Mouse (Mus musculus) layer of hippocampus, postnatal 36 days (tissue): ENCODE measurements at regions not wholly inside any gene's neighbourhood (a gene's known extent, or its start where the extent isn't known, plus 50 kb on each side); places are given as distances from the start of the nearest gene placed in this dataset.

ENCODE experiments used
- DNase-seq, 2 experiments: peaks; one replicate each; pipeline ENCODE4 v3.0.0; 2022

DNA sequence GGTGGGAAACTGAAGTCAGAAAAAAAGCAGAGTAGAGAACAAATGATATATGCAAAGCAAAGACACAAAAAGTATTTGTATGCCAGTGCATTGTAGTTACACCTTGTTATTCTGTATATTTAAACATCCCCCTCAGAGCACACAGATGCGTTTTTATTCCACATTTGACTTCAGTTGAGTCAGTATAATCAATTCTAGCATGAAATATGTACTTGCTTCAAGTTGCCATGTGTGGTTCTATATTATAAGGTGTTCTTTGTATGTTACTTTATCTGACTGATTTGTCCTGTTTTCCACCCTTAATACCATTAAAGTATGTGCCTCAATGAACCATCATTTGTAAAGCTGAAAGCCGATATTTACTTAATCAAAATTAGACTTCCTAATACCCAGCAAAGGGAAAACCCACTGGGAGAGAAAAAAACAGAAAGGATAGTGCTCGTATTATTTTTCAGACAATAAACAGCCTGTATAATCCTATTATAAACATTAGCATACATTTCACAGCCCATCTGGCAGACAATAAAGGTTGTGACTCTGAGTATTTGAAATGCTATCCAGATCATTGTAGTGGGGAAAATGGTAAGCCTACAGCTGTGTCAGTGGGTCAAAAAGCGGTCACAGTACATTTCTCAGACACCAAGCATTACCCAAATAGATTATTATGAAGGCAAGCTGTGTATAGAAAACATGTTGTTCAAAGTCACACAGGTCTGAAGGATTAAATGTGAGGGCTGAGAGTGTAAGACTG, 189.1 kb upstream of the Bmp2 start:
- DNase-seq, result no peak

DNA sequence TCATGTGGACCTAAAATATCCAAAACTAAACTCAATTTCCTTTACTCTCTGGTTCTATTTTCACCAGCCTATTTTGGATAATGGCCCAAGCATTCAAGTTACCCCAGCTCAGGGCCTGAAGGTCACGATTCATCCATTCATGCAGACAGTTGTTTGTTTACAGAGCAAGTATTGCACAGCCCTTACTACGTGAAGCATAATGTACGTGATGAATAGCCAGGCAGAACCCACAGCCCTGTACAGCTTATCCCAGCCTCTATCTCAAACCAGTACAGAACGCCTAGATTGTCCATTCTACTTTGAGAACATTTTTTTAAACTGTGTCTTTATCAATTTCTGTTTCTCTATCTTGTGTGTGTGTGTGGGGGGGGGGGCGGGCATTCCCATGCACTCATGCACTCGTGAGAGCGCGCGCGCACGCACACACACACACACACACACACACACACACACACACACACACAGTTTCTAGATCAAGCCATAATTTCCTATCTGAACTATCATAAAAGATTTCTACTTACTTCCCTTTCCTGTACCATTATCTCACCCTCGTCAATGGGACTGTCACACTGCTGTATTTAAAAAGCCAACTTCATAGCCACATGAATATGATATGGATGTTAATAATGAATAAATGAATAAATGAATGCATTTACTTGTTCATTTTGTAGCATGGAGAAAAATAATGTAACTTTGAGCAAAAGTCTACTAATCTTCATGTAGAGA, 180.3 kb upstream of the Bmp2 start:
- no peak for DNase-seq

DNA sequence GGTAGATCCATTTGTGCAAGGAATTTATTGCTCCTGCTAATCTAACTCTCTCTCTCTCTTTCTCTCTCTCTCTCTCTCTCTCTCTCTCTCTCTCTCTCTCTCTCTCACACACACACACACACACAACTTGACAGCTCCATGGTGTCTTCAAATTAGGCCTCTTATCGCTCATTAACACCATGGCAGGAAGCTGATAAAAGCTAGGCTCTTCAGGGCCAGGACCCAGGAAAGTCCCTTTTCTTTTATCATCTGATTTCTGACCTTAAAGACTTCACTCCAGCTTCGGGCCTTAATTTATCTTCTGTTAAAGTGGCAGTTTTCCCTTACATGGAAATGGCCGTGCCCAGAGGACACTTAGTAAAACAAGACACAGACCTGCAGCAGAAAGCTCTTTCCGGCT, 178.4 kb upstream of the Bmp2 start:
- DNase-seq, result no peak

DNA sequence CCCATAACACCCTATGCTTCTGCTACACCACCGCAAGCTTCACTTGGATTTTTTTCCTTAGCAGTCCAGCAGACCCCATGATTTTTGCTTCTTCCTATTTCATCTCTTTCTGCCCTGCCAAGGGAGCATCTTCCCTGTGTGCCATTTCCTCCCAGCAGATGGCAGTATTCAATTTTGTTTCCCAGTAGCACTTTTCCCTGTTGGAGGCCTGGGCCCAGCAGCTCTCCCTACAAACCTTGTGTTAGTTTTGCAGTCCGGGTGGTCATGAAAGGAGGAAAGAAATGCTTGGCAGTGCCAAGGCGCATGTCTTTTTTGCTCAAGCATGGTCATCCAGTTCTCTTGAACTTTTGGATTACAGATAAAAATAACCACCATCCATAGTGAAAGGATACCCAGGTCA, 170.9 kb upstream of the Bmp2 start:
- peak; percentile 7 to 15 for DNase-seq

DNA sequence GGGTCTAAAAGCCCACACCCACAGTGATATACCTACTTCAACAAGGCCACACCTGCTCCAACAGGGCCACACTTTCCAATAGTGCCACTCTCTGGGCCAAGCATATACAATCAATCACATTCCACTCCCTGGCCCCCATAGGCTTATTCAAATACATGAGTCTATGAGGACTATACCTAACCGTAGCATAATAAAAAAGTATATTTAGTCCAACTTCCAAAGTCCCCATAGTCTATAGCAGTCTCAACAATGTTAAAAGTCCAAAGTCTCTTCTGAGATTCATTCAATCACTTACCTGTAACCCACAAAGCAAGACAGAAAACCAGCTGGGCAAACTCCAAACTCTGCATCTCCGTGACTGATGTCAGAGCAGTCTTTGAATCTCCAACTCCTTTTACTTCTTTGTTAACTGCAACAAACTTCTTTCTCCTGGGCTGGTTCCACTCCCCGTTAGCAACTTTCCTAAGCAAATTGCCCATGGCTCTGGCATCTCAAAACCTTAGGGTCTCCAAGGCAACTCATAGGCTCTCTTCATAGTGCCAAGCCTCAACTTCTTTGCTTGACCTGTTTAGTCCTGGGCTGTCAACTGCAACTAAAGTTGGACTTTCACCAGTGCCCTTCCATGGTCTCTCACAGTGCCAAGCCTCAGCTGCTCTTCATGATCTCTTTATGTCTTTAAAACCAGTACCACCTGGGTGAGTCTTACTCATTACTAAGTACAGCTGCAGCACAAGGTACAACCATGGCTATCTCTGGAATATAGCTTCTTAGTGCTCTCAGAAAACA, 168.6 kb upstream of the Bmp2 start:
- no peak for DNase-seq

DNA sequence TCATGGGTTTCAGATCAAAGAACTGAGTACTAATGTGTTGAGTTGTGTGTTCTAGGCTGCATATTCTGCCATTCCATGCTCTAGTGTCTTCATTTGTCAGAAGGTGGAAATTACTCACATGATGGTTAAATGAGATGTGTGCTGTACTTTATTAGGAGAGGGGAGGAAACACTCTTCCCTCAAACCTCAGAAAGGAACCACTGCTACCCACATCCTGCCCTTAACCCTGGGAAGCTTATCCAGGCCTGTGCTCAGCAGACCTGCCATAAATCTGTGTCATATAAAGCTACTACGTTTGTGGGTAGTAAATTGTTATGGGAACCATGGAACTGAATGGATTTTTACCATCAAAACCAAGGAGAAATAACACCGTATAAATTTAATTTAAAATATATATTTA, 166.7 kb upstream of the Bmp2 start:
- no peak for DNase-seq

DNA sequence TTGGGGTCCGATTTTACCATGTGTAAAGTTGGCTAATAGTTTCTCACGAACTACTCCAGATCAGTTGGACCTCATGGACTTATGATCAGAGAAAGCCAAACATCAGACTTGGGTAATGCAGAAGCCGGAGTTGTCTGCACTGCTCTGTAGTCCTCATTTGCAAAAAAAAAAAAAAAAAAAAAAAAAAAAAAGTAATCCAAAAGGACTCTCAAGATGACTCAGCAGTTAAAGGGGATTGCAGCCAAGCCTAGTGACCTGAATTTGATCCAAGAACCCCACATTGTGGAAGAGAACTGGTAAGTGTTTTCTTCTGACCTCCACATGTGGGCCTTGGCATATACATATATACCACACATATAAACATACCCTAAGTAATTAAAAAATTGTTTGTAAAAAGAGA, 164.6 kb upstream of the Bmp2 start:
- DNase-seq, result no peak

DNA sequence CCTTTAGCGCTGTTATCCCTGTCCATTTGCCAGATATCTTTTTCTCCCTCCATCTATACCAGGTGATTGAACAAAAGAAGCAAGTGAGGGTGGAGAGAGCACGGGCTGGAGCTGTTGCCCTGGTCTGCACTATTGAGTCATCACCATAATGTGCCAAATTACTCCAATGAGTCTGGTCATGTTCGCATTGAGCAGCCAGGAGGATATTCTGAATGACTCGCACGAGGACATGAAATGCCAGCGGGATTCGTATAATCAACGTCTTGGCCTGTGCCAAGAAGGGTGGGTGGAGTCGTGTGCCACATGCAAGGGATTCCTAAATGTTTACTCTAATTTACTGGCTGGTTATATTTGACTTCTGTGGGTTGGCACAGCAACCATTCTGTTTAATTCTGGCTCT, 159.7 kb upstream of the Bmp2 start:
- no peak for DNase-seq

DNA sequence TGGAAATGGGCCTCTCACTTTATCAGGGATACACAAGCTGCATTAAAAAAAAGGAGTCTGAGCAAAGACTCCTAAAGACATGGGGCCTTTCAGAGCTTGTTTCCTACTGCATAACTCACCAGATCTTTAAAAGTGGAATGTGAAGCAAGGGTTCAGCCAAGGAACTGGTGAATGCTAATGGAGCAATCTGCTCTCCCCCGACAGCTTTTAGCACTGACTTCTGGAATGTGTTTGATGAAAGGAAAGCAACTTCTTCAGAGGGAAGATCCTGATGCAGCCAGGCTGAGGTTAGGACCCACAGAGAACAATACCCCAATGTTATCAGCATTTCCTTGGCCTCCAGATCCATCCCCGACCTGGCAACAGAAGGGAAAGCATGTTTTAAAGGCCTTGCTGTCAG, 154.4 kb upstream of the Bmp2 start:
- DNase-seq, result no peak

DNA sequence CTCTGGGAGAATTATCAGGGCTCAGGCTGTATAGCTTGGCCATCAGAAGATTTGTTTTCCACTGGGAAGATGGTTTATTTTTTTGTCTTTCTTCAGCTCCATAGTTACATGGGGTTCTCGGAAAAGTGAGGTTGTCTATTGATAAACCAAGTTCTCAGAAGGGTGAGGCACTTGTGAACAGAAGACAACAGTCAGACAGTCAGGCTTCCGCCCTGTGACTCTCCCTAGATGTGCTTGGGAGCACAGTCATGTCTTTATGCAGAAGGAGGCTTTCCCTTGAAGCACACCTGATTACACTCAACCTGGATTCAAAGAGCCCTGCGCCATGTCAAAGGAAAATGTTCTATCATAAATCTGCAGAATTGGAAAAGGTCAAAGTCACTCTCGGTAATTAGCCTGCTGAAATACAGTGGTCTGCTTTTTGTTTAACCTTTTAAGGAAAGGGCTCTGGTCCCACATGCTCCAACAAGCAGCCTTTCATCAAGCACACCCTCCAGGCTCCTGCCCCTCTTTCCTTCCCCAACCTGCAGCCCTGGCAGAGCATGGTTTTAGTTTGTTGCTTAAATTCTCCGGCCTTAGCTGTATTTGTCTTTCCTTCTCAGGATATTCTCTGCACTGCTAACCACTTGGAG, 152.8 kb upstream of the Bmp2 start:
- DNase-seq, result no peak

DNA sequence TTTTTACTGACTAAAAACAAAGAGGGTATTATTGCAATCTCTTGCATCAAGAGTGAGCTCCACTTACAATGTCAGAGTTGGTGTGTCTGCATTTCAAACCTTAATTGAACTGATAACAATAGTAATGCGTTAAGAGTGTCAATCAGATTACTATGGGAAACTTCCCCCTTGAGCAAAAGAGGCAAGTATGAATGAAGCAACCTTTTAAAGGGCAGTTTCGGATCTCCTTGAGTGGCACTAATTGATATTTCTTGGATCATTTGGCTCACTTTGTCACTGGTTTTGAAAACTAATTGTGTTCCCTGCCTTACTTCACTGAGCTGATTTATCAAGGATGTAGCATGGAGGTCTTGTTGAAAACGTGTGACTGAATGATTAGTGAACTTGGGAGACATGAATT, 151.0 kb upstream of the Bmp2 start:
- no peak for DNase-seq

DNA sequence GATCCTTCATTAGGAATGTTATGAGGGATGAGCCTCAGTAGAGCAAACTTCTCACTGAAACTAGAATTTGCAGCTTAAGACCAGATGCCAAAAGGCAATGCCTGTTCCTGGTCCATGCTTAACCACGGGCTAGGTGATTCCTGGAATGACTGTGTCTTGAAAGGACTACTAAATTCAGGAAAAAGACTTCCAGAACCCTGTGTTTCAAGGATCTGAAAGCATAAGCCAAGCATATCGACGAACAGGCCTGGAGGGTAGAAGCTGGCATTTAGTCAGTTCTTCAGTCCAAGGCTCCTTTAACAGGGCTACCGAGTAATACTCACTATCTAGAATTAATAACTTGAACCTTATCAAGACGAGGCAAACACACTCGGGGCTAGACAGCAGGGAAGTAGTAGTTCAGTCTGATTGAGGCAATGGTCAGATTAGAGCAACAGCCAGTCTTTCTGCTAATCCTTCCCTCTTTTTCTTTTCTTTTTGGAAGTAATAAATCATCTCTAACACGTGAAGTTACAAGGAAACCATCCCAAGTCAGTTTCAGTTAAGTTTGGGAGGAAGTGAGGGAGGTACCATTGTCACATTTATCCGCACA, 134.9 kb upstream of the Bmp2 start:
- DNase-seq, result no peak

DNA sequence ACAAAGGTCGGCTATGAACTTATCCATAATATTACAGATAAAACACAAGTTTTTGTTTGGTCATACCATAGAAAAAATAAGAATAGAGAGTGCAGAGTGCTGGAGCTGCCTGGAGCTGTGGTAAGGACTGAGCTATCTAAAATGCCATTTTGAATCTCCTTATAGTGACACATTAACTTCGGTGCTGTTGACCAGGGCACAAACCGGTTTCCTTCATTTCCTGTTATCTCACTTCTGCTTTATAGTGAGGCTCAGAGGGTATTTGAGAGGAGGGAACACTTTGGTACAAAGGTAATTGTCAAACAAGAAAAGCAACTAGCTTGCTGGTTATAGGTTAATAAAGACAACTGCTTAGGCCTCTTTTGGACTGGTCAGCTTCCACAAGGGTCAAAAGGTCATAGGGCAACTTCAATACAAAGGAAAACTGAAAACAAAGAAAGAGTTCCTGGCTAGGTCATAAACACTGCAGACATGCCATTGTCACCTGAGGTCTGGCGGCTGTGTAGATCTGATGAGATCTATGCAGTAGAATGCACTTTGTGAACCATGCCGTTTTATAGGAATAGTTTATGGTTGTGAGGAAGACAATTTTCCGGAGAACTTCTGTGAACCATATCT, 132.2 kb upstream of the Bmp2 start:
- no peak for DNase-seq

DNA sequence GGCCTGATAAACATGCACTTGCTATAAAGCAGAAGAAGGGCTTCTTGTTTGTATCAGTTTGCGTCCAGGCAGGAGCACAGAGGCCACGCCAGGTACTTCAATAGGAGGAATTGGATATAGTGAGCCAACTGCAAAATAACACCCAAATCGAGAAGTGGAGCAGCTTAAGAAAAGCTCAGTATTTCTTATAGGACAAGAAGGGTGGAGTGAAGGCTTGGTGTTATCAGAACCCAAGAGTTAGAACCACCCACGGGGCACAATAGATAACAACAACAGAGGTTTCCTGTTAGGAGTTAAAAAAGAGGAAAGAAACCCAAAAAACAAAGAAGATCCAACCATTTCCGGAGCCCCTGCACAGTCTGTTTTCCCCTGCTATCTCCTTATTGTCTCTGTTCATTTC, 126.4 kb upstream of the Bmp2 start:
- DNase-seq, result no peak

DNA sequence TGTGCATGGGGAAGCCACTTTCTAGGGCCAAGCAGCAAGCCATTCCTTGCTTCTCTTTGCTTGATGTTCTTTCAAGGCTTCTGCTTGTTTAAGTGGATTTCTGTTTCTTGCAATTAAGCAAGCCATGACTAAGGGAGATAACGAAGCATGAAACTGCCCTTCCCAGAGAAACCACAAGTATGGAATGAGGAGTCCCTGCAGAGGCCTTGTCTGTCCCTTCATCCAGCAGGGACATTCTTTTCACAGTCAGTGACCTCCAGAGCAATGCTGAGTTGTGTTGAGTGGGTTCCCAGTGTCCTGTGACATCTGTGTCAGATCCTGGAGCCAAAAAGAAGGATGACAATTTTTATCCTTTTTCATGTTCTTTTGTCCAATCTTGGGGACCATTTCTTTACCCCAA, 124.9 kb upstream of the Bmp2 start:
- DNase-seq, result no peak

DNA sequence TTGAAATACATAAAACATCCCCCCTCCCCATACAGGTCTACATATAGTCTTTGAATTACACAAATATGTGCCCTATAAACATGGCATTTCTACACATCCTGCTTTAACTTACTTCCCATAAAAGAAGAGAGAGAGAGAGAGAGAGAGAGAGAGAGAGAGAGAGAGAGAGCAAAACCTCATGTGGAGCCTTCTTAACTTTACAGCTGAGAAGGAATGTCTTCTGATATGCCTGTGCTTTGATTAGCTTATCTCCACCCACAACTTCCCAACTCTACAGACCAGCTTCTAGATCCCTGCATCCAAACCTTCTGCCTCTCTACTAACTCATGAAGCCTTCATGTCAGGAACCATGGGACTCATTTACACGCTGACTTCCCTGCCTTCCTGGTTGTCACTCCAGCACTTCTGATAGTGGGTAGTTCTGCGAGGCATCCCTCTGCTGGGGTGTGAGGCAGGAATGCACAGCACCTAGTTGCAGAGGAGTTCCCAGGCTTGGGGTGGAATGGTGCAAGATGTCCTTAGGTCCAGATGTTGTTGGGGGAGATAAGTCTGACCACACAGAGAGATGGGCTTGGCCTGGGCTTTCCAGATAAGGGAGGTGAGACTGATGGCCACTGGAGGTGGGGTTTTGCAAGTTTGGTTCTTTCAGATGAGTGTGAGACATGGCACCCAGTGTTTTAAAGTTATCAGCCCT, 122.4 kb upstream of the Bmp2 start:
- DNase-seq, result no peak

DNA sequence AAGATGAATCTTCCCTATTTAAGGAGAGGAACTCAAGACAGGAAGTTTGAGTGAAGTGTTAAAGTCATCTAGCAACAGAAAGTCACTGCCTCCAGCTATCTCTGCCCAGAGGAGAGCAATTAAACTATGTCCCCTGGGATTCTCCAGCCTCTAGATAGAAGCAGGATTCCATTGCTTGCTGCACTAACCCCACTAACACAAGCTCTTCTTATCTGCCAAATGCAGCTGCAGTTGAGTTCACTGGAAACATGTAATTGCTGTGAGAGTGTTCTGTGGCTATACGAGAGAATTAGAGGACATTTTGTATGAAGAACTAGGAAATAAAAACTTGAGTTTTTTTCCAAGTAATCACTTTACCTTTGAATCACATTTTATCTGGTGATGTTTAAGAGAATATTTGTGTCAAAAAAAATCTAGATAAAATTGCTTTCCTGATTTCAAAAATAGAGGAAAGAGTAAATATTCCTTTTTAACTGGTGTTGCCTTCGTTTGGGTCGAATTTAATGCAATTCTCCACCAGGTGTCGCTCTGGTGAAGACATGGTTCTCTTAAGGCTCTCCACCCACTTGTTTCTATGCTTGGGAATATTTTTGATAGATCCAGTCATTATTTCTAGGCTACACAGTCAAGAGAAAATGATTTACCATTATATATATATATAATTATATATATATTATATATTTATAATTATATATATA, 121.1 kb upstream of the Bmp2 start:
- DNase-seq, result no peak

DNA sequence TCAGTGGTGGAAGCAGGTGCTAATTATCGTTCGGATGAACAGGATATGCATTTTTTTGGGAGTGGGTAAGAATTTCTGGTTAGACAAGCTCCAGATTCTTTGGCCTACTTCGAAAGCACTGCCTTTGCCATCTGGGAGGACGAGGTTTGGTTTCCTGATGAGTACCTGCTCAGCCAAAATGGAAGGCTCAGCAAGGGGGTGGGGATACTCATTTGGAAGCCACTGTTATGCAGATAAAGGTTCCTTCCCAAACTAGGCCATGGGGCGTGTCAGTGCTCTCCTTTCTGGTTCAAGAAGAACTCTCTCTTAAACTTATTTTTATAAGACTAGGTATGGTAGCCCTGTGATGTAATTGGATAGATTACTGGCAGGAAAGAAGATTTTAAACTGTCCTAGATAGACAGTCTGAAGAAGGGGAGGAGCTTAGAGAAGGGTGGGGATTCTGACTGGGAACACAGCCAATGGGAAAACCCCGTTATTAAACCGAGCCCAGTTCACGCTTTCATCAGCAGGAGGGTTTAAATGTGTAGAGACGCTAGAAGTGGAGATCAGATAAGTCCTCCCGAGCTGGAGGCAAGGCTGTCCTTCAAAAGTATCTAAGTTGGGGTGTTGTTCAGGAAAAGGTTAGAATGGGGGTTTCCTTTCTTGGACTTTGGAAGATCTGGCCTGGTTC, 119.7 kb upstream of the Bmp2 start:
- no peak for DNase-seq

DNA sequence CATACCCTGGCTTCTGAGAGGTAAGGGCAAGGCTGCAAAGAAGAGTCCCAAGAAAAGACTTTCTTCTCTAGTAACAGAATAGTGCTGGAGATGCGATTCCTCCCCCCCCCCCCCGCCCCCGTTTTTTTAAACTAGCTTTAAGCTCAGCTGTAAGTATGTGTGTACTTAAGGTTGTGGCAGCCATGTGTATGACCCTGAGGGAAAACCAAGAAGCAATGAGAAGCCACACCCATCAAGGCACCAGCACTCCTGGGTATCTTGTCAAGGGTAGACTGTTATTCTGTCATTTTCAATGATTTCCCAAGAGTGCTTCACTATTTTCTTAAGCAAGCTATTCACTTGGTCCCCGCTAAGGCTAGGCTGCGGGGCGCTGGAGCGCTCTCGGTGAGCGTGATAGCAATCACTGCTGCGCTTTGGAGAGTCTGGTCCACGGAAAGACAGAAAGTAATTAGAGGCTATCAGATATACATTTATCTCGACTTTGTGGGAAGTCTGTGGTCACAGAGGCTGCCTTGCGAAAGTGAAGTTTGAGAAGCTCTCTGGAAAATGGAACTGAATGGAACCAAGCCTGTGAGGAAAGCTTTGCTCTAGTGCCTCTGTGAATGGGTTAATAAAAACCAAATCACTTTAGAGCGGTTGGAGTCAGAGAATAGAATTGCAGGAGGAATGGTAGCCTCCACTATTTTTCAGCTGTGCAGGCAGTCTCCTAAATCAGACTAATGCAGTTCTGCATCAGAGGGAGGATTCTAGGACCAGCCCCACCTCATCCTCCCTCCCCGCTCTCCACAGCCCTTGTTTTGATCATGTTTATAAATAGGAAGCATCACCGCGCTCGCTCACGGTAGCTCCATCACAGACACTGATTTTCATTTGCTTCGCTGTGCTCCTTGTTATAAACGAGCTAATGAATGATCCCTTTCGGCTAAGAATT, 114.8 kb upstream of the Bmp2 start:
- DNase-seq, result peak in 1 of 2 experiments; percentile 8
